Mouse (Mus musculus) heart, postnatal 25 days (tissue): Measurements from ENCODE around the gene Il17d. TPM values are rescaled to one million over a fixed set of nuclear protein-coding genes. Genes with fewer than 3 reads are reported as not detected.

Source experiments
- DNase-seq: peaks from one replicate; pipeline ENCODE4 v3.0.0; 2022; ENCODE audit warnings: low spot score
- intact Hi-C: fragments of 180-260 bp; cut with DNase I; formaldehyde crosslinking; loops from one replicate; pipeline ENCODE4 v1.15.1; 2025
- total RNA-seq, 2 experiments: library from RNA; stranded (reverse); gene quantifications; 2 replicates each; pipeline ENCODE4 v1.2.3; 2021

Gene Il17d
- total RNA-seq, 2 experiments from 2014 or later = 3.2 to 3.8 TPM

- intact Hi-C loops = no loop called here
Measured at GRCm38 (mm10) chr14:57576364-57577060, 51.9 kb downstream of the Il17d start.

GRCm38 (mm10) chr14:57591830-57592229, 67.3 kb downstream of the Il17d start:
- DNase-seq = no peak
- intact Hi-C loops = no loop called here

More at GRCm38 (mm10) chr14:57576364-57577060, 51.9 kb downstream of the Il17d start:
- no peak for DNase-seq

Other genes with a start within 250 kb of the Il17d start
- gene Cryl1, start 126.2 kb upstream of the Il17d start, total RNA-seq = 1 to 10 TPM; 5.3 to 6.1 TPM
- 1 to 10 TPM; 3.7 to 5.1 TPM for gene Ift88, start 100.7 kb upstream of the Il17d start, total RNA-seq
- 10 to 100 TPM; 29.6 to 30.2 TPM for gene Eef1akmt1, start 46.8 kb downstream of the Il17d start, total RNA-seq
- 10 to 100 TPM; 11.2 to 11.9 TPM for gene Xpo4, start 140.7 kb downstream of the Il17d start, total RNA-seq
- 1 to 10 TPM in 1 of 2 experiments, under 1 TPM in 1; 0.99 to 2.1 TPM for gene Gm49361, start 221.3 kb downstream of the Il17d start, total RNA-seq
- gene Lats2, start 233.6 kb downstream of the Il17d start, total RNA-seq = 10 to 100 TPM; 35.8 to 37.9 TPM